Mouse (Mus musculus) right cerebral cortex, adult 2 months (tissue): ENCODE data around the gene Prdm10.

Source experiments
- DNase-seq, 2 experiments: peaks; one replicate each; pipeline ENCODE4 v3.0.0; 2021 to 2022; ENCODE audit warnings: low spot score in 2 of 2

The Prdm10 gene

GRCm38 (mm10) chr9:31280366-31281010, at the start of gene Prdm10:
Gene Prdm10 (plus strand): TSS chr9:31280538.
- DNase-seq: peak; percentile 96 to 98

GRCm38 (mm10) chr9:31235030-31235429, 45.3 kb upstream of the Prdm10 start:
- DNase-seq: no peak

GRCm38 (mm10) chr9:31235489-31235888, 44.8 kb upstream of the Prdm10 start:
- no peak for DNase-seq

- DNase-seq: no peak
Observed at GRCm38 (mm10) chr9:31236079-31236478, 44.3 kb upstream of the Prdm10 start.

- DNase-seq: no peak
Observed at GRCm38 (mm10) chr9:31238526-31238925, 41.8 kb upstream of the Prdm10 start.

- DNase-seq: no peak
Observed at GRCm38 (mm10) chr9:31239551-31239950, 40.8 kb upstream of the Prdm10 start.

- DNase-seq: no peak
Observed at GRCm38 (mm10) chr9:31240522-31241207, 39.7 kb upstream of the Prdm10 start.

- DNase-seq: no peak
Observed at GRCm38 (mm10) chr9:31241208-31241699, 39.1 kb upstream of the Prdm10 start.

- DNase-seq: no peak
Observed at GRCm38 (mm10) chr9:31243306-31243938, 36.9 kb upstream of the Prdm10 start.

GRCm38 (mm10) chr9:31243939-31244333, 36.4 kb upstream of the Prdm10 start:
- DNase-seq: no peak

- no peak for DNase-seq
Observed at GRCm38 (mm10) chr9:31245006-31245405, 35.3 kb upstream of the Prdm10 start.

GRCm38 (mm10) chr9:31246421-31246820, 33.9 kb upstream of the Prdm10 start:
- DNase-seq: no peak

GRCm38 (mm10) chr9:31247447-31248220, 32.7 kb upstream of the Prdm10 start:
- no peak for DNase-seq

GRCm38 (mm10) chr9:31252182-31252799, 28.0 kb upstream of the Prdm10 start:
- DNase-seq: no peak

GRCm38 (mm10) chr9:31253311-31253734, 27.0 kb upstream of the Prdm10 start:
- no peak for DNase-seq

- DNase-seq: no peak
Observed at GRCm38 (mm10) chr9:31253866-31254696, 26.3 kb upstream of the Prdm10 start.

- no peak for DNase-seq
Observed at GRCm38 (mm10) chr9:31254697-31255004, 25.7 kb upstream of the Prdm10 start.

- no peak for DNase-seq
Observed at GRCm38 (mm10) chr9:31255953-31256352, 24.4 kb upstream of the Prdm10 start.

GRCm38 (mm10) chr9:31258237-31258636, 22.1 kb upstream of the Prdm10 start:
- no peak for DNase-seq

GRCm38 (mm10) chr9:31260219-31260618, 20.1 kb upstream of the Prdm10 start:
- DNase-seq: no peak
